Mouse (Mus musculus) liver, adult 2 months (tissue): ENCODE measurements around the gene Gm11077. TPM values are rescaled to one million over a fixed set of nuclear protein-coding genes. Genes with fewer than 3 reads are reported as not detected.

Experiments used
- DNase-seq: peaks from one replicate; pipeline ENCODE4 v3.0.0-alpha.2; 2011; ENCODE audit warnings: low read depth, low spot score; ENCODE audit errors: extremely low read depth
- H3K27ac ChIP-seq: fragments of 200-500 bp; replicated peaks from 2 replicates; pipeline ENCODE4 v1.5.1; 2012; ENCODE audit warnings: low read depth, mild to moderate bottlenecking, control low read depth, inconsistent platforms, low read length; ENCODE audit not compliant: insufficient read depth
- H3K27me3 ChIP-seq: fragments of 200-500 bp; 2 replicates; pipeline ENCODE4 v1.6.1; 2012; ENCODE audit warnings: mild to moderate bottlenecking, moderate library complexity, low read length, inconsistent platforms; ENCODE audit not compliant: control insufficient read depth, insufficient read depth
- H3K36me3 ChIP-seq: fragments of 200-500 bp; 2 replicates; pipeline ENCODE4 v1.6.1; 2012; ENCODE audit warnings: low read length, inconsistent platforms; ENCODE audit not compliant: control insufficient read depth, insufficient read depth
- H3K4me1 ChIP-seq: fragments of 200-500 bp; 2 replicates; pipeline ENCODE4 v1.6.1; 2011; ENCODE audit warnings: low read length; ENCODE audit not compliant: control insufficient read depth, insufficient read depth
- H3K4me3 ChIP-seq: fragments of 200-500 bp; 2 replicates; pipeline ENCODE4 v1.5.1; 2011; ENCODE audit warnings: low read depth, mild to moderate bottlenecking, control low read depth, low read length, moderate library complexity; ENCODE audit not compliant: insufficient read depth
- H3K79me2 ChIP-seq: fragments of 200-500 bp; 2 replicates; pipeline ENCODE4 v1.6.1; 2012; ENCODE audit warnings: inconsistent platforms, mild to moderate bottlenecking, low read length, moderate library complexity; ENCODE audit not compliant: control insufficient read depth, insufficient read depth
- H3K9ac ChIP-seq: fragments of 200-500 bp; 2 replicates; pipeline ENCODE4 v1.6.1; 2012; ENCODE audit warnings: low read depth, mild to moderate bottlenecking, control low read depth, inconsistent platforms, low read length
- CTCF ChIP-seq: fragments of 200-500 bp; IDR thresholded peaks from 2 replicates; pipeline ENCODE4 v1.5.1; 2011; ENCODE audit warnings: low read depth, low read length, control low read depth
- POLR2A ChIP-seq: fragments of 200-500 bp; IDR thresholded peaks from 2 replicates; pipeline ENCODE4 v1.6.1; 2011; ENCODE audit warnings: low read length, control low read depth; ENCODE audit not compliant: insufficient read depth; ENCODE audit errors: extremely low read depth
- WGBS: fragments of 180-500 bp; shearing (Covaris S2); methylation state at CpG from one replicate; pipeline ENCODE4 v1.1.7; 2018; 5-methylcytosine and 5-hydroxymethylcytosine counted together
- polyA plus RNA-seq: library from polyadenylated mRNA; depleted of rRNA; stranded (reverse); fragments of >200 nt; gene quantifications from 2 replicates; pipeline ENCODE4 v1.2.3, GENCODE M21; 2012; rRNA removed
- total RNA-seq: library from RNA; depleted of rRNA; stranded (reverse); fragments of >200 nt; gene quantifications from 2 replicates; pipeline ENCODE4 v1.2.3, GENCODE M21; 2014; rRNA removed

Gene Gm11077
- total and polyA plus RNA-seq, 2 experiments: not detected

DNA sequence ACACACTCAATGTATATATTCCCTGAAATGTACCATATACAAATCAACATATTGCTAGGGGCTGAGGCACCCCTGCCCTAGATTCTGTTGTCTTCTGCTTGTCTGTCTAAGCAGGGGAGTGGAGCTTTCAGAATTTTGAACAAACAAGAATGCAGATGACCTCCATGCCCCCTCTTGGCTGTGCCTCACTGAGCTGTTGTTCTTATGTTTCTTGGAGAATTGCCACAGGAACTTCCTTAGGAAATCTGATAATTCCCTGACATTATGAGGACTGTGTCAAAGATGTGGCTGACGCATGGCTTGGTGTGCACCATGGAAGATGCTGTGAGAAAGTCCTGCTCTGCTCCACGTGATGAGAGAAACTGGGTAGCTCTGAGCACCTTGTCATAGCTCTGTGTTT is 57.0 kb downstream of the Gm11077 start:
- 65% methylated on average over 2 of the region's 2 CpGs for WGBS
- Histone ChIP-seq H3K9ac (no peak overlapping the region), H3K27me3 (no peaks in the 10 kb centered on the region), H3K4me3 (no peak overlapping the region), H3K4me1 (no peaks in the 10 kb centered on the region), H3K36me3 (no peaks in the 10 kb centered on the region), H3K27ac (no peak overlapping the region), H3K79me2 (no peaks in the 10 kb centered on the region)
- TF ChIP-seq POLR2A (no peak), CTCF (no peak)
- DNase-seq: no peak

DNA sequence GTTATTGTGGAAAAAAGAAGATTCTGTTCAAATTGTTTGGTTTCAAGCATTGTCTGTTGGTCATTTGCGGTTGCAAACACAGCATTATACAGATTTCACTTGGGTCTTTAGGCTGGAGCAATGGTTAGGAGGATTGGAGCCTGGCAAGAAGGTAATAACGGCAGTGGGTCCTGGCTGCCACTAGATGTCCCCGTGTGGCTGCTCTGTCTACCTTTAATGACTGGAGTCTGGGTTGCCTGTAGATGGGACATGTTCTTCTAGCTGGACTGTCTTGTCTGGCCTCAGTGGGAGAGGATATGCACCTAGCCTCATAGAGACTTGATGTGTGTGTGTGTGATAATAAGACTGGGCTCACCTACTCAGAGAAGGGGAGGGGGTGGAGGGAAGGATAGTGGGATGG is 60.8 kb downstream of the Gm11077 start:
- Histone ChIP-seq H3K9ac (no peak overlapping the region), H3K36me3 (no peaks in the 10 kb centered on the region), H3K27ac (no peak overlapping the region), H3K4me1 (no peaks in the 10 kb centered on the region), H3K27me3 (no peaks in the 10 kb centered on the region), H3K79me2 (no peaks in the 10 kb centered on the region), H3K4me3 (no peak overlapping the region)
- peak; percentile 5 for DNase-seq
- WGBS: 42% methylated on average over 3 of the region's 3 CpGs
- peak; percentile 54 for TF ChIP-seq CTCF
- TF ChIP-seq POLR2A: no peak

GRCm38 (mm10) chr6:140793676-140794262 is 64.7 kb downstream of the Gm11077 start:
- DNase-seq: no peak
- Histone ChIP-seq H3K27me3 (no peaks in the 10 kb centered on the region), H3K9ac (no peak overlapping the region), H3K36me3 (no peaks in the 10 kb centered on the region), H3K4me3 (no peak overlapping the region), H3K27ac (no peak overlapping the region), H3K79me2 (no peaks in the 10 kb centered on the region), H3K4me1 (no peaks in the 10 kb centered on the region)
- WGBS: 84% methylated on average over 6 of the region's 6 CpGs
- no peak for TF ChIP-seq POLR2A
- no peak for TF ChIP-seq CTCF

DNA sequence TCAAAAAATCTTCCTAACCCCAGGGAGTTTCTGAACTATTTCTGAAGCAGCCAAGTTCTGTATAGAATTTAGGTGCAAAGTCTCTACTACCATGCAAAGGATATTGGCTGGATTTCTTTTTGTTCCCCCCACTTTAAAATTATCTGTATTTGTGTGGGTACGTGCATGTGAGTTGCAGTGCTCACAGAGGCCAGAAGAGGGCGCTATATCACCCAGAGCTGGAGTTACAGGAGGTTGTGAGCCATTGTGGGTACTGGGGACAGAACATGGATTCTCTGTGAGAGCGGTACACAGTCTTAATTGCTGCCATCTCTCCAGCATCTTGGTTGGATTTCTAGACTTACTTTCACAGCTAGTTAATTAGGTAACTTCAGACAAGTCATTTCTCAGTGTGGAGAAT is 69.8 kb downstream of the Gm11077 start:
- Histone ChIP-seq H3K4me3 (no peak overlapping the region), H3K9ac (no peak overlapping the region), H3K79me2 (no peaks in the 10 kb centered on the region), H3K4me1 (no peaks in the 10 kb centered on the region), H3K27me3 (no peaks in the 10 kb centered on the region), H3K36me3 (no peaks in the 10 kb centered on the region), H3K27ac (no peak overlapping the region)
- no peak for DNase-seq
- TF ChIP-seq POLR2A (no peak), CTCF (peak; percentile 5; the same call in 1 of the 2 replicates)
- WGBS: 67% methylated on average over 3 of the region's 3 CpGs

DNA sequence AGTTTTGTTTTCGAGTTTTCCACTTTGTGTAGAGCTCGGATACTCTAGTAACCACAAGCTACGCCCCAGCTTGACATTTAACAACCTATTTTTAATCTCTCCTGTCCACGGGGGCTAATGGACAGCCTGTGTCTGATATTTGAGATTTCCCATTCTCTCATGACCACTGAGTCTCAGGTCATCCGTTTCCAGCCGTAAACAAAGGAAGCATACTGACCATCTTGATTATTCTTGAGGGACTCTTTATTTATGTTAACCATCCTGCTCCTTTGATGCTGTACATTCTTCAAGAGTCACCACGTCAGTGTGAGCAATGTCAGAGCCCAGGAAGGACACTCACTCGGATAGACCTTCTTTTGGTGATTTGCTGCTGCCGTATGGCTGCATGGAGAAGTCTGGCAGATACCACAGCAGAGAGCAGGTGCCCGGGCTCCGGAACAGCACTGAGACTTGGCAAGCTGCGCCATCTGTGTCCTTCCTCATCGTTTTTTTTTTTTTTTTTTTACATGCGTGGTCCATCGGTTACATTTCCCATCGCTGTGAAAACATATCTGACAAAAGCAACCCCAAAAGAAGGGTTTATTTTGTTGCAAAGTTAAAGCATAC is 70.5 kb downstream of the Gm11077 start:
- TF ChIP-seq CTCF (no peak), POLR2A (no peak)
- Histone ChIP-seq H3K9ac (no peak overlapping the region), H3K4me3 (no peak overlapping the region), H3K27me3 (no peaks in the 10 kb centered on the region), H3K79me2 (no peaks in the 10 kb centered on the region), H3K4me1 (no peaks in the 10 kb centered on the region), H3K27ac (no peak overlapping the region), H3K36me3 (no peaks in the 10 kb centered on the region)
- no peak for DNase-seq
- 84% methylated on average over 16 of the region's 16 CpGs for WGBS

DNA sequence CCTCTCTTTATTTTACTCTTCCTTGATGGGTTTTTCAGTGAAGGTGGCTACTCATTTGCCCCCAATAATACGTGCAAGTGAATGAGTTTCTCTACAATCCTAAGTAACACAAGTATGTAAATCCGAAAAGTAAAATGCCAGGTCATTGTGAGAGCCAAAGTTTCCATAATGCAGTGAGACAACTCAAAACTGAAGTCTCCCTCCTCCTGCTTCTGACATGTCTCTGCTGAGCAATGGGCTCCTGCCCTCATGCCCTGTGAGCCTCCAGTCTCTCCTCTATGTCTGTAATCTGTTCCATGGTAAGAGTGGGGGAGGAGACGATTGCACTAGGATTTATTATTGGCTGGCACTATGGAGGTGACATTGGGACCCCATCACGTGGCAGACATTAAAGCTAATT is 71.5 kb downstream of the Gm11077 start:
- H3K27ac ChIP-seq: no peak overlapping the region

More for the DNA sequence above, 71.5 kb downstream of the Gm11077 start:
- TF ChIP-seq CTCF: no peak
- Histone ChIP-seq H3K36me3 (no peaks in the 10 kb centered on the region), H3K27me3 (no peaks in the 10 kb centered on the region), H3K4me1 (no peaks in the 10 kb centered on the region), H3K9ac (no peak overlapping the region), H3K4me3 (no peak overlapping the region), H3K79me2 (no peaks in the 10 kb centered on the region)
- 78% methylated on average over 4 of the region's 4 CpGs for WGBS
- no peak for DNase-seq

Other genes starting within 250 kb of the Gm11077 start
- 13.5 and 13.9 TPM in 2 replicates for gene Aebp2, start 106.6 kb upstream of the Gm11077 start, total RNA-seq
- gene Aebp2, start 106.6 kb upstream of the Gm11077 start, polyA plus RNA-seq: 9.9 and 10.0 TPM in 2 replicates